In genomic region chr7:49371345-49371744, GRCm38 (mm10) we compare ENCODE assay signal across 34 mouse cellular contexts.
"Had no signal": no experiment of that assay in that cellular context is flagged by ENCODE, and none has a peak within 500 bp of the region (broad histone marks: within the 10 kb centered on the region; RNA-seq: fewer than 3 reads in every experiment).

No protein-coding gene starts in this region.

- H3K27me3 ChIP-seq: heart, embryonic 12.5 days; heart, embryonic 13.5 days; heart, embryonic 15.5 days; hindbrain, embryonic 13.5 days; hindbrain, embryonic 15.5 days; intestine, embryonic 15.5 days had no signal

- H3K4me3 ChIP-seq: heart, embryonic 10.5 days; heart, embryonic 12.5 days; heart, embryonic 13.5 days; heart, embryonic 15.5 days; hindbrain, embryonic 10.5 days; hindbrain, embryonic 12.5 days; hindbrain, embryonic 13.5 days; hindbrain, embryonic 15.5 days; intestine, embryonic 15.5 days; layer of hippocampus, adult 2 months had no signal

- H3K9me3 ChIP-seq: heart, embryonic 10.5 days; heart, embryonic 13.5 days; heart, embryonic 15.5 days; hindbrain, embryonic 10.5 days; hindbrain, embryonic 12.5 days; hindbrain, embryonic 13.5 days; hindbrain, embryonic 15.5 days; intestine, embryonic 15.5 days had no signal

- H3K27ac ChIP-seq: heart, embryonic 10.5 days; heart, embryonic 13.5 days; heart, embryonic 15.5 days; hindbrain, embryonic 10.5 days; hindbrain, embryonic 12.5 days; hindbrain, embryonic 13.5 days; hindbrain, embryonic 14.5 days; hindbrain, embryonic 15.5 days; hindbrain, postnatal 0 days; intestine, embryonic 15.5 days; kidney, postnatal 0 days; layer of hippocampus, adult 2 months had no signal

- ATAC-seq: hindbrain, embryonic 16.5 days; hindbrain, postnatal 0 days; inflammation-experienced regulatory T-cells, adult 6 months; intestine, embryonic 15.5 days; intestine, embryonic 16.5 days; intestine, postnatal 0 days had no signal

- H3K4me1 ChIP-seq: intestine, embryonic 15.5 days had no signal

- H3K36me3 ChIP-seq: heart, embryonic 10.5 days; heart, embryonic 12.5 days; heart, embryonic 13.5 days; hindbrain, embryonic 10.5 days; hindbrain, embryonic 12.5 days; hindbrain, embryonic 13.5 days; hindbrain, embryonic 15.5 days; intestine, embryonic 15.5 days had no signal

- DNase-seq: heart, postnatal 10 days; heart, postnatal 14 days; heart, postnatal 36 days; heart, postnatal 4 days; kidney, adult 11 months; kidney, adult 18-20 months; kidney, adult 2 months; kidney, adult 8-10 months; kidney, adult 9 months; kidney, postnatal 10 days; kidney, postnatal 14 days; kidney, postnatal 25 days; kidney, postnatal 36 days; kidney, postnatal 4 days; layer of hippocampus, adult 9-11 months; layer of hippocampus, postnatal 36 days had no signal

- H3K4me2 ChIP-seq: heart, embryonic 11.5 days; heart, embryonic 12.5 days; heart, embryonic 13.5 days; heart, embryonic 15.5 days; hindbrain, embryonic 12.5 days; hindbrain, embryonic 13.5 days; hindbrain, embryonic 14.5 days; hindbrain, embryonic 15.5 days; intestine, embryonic 15.5 days had no signal

- H3K9ac ChIP-seq: heart, embryonic 12.5 days; heart, embryonic 13.5 days; heart, embryonic 15.5 days; hindbrain, embryonic 12.5 days; hindbrain, embryonic 13.5 days; hindbrain, embryonic 14.5 days; hindbrain, embryonic 15.5 days; intestine, embryonic 15.5 days had no signal
